Mouse (Mus musculus): ENCODE results near the gene Vsig8. TPM values are rescaled to one million over a fixed set of nuclear protein-coding genes. Genes with fewer than 3 reads are reported as not detected.
A peak's percentile ranks its signal among the peaks of the same experiment; 100 is the strongest.

The Vsig8 gene
- polyA plus RNA-seq, 1 experiment, result not detected

GRCm38 (mm10) chr1:172523699-172524101 is 32.0 kb upstream of the Vsig8 start:
- no peak overlapping the region for H3K4me3 ChIP-seq (replicated peaks; ENCODE audit: control insufficient read depth, low read depth, low read length)
- no peak overlapping the region for H3K27ac ChIP-seq (ENCODE audit: control insufficient read depth, insufficient read depth, low read depth, low read length, poor library complexity)
- no peak for TF ChIP-seq CTCF (IDR thresholded peaks at IDR 0.05; ENCODE audit: control insufficient read depth, insufficient read depth, low read length)
- 61% methylated on average over 12 of the region's 12 CpGs for WGBS
- peaks cover 4% of the 10 kb centered on the region; the same call in 1 of the 2 replicates for H3K4me1 ChIP-seq (ENCODE audit: control insufficient read depth, insufficient read depth, low read length)

DNA sequence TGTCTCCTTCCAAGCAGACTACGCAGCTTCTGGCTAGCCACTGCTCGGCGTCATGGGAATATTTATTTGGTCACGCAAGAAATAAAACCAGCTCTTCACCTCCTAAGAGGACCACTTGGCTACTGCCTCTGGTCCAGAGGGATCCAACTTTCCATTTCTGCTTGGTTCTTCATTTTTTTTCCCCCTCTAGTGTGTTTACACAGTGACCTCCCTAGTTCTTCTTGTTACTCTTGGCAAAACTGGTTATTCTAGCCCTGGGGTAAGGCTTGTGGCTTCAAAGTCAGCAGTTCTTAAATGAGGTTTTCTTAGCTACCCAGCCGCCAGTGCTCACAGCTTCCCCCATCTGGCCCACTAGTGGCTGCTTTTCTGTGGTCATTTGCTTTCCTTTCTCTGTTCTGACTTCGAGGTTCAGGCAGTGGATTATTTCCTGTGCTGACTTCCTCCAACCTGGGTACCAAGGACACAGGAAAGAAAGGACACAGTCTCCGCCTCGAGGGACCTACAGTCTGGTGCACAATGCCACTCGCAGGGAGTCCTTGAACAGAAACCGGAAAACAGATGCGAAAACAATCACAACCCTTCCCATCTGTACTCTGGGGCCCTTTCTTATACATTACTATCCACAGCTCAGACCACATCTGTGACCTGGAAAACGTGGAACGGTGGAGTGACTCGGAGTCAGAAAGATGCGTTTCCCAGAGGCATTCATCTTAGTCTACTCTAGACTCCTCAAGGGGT is 30.5 kb upstream of the Vsig8 start:
- Histone ChIP-seq H3K4me1 (ENCODE audit: control insufficient read depth, insufficient read depth, low read length) (peaks cover 4% of the 10 kb centered on the region; the same call in 1 of the 2 replicates), H3K27ac (ENCODE audit: control insufficient read depth, insufficient read depth, low read depth, low read length, poor library complexity) (no peak overlapping the region; the same call in 1 of the 2 replicates), H3K4me3 (replicated peaks; ENCODE audit: control insufficient read depth, low read depth, low read length) (peak overlapping the region; percentile 41)
- TF ChIP-seq CTCF (IDR thresholded peaks at IDR 0.05; ENCODE audit: control insufficient read depth, insufficient read depth, low read length) (peak; percentile 34; the same call in 1 of the 2 replicates), POLR2A (IDR thresholded peaks at IDR 0.05; ENCODE audit: borderline replicate concordance, control insufficient read depth, low read depth, low read length) (no peak)
- WGBS, result 4% methylated on average over 15 of the region's 15 CpGs

- H3K4me3 ChIP-seq (replicated peaks; ENCODE audit: control insufficient read depth, low read depth, low read length), result no peak overlapping the region
- no peak for TF ChIP-seq CTCF (IDR thresholded peaks at IDR 0.05; ENCODE audit: control insufficient read depth, insufficient read depth, low read length)
- TF ChIP-seq POLR2A (IDR thresholded peaks at IDR 0.05; ENCODE audit: borderline replicate concordance, control insufficient read depth, low read depth, low read length), result no peak
- 6% methylated on average over 7 of the region's 7 CpGs for WGBS
- H3K27ac ChIP-seq (ENCODE audit: control insufficient read depth, insufficient read depth, low read depth, low read length, poor library complexity), result peak overlapping the region; percentile 10; the same call in 1 of the 2 replicates
- H3K4me1 ChIP-seq (ENCODE audit: control insufficient read depth, insufficient read depth, low read length), result peaks cover 8% of the 10 kb centered on the region; the same call in 1 of the 2 replicates
These were observed 29.8 kb upstream of the Vsig8 start for GRCm38 (mm10) chr1:172525971-172526370.

- Histone ChIP-seq H3K4me3 (replicated peaks; ENCODE audit: control insufficient read depth, low read depth, low read length) (peak overlapping the region; percentile 7), H3K4me1 (ENCODE audit: control insufficient read depth, insufficient read depth, low read length) (peaks cover 6% of the 10 kb centered on the region; the same call in 1 of the 2 replicates), H3K27ac (ENCODE audit: control insufficient read depth, insufficient read depth, low read depth, low read length, poor library complexity) (peak overlapping the region; percentile 61; the same call in 1 of the 2 replicates)
- WGBS, result 2% methylated on average over 23 of the region's 23 CpGs
- TF ChIP-seq CTCF (IDR thresholded peaks at IDR 0.05; ENCODE audit: control insufficient read depth, insufficient read depth, low read length), result no peak
- TF ChIP-seq POLR2A (IDR thresholded peaks at IDR 0.05; ENCODE audit: borderline replicate concordance, control insufficient read depth, low read depth, low read length), result no peak
These were observed 29.2 kb upstream of the Vsig8 start for GRCm38 (mm10) chr1:172526380-172527081.

GRCm38 (mm10) chr1:172527431-172527830 is 28.3 kb upstream of the Vsig8 start:
- H3K4me3 ChIP-seq (replicated peaks; ENCODE audit: control insufficient read depth, low read depth, low read length), result no peak overlapping the region
- H3K27ac ChIP-seq (ENCODE audit: control insufficient read depth, insufficient read depth, low read depth, low read length, poor library complexity), result no peak overlapping the region
- no peak for TF ChIP-seq POLR2A (IDR thresholded peaks at IDR 0.05; ENCODE audit: borderline replicate concordance, control insufficient read depth, low read depth, low read length)
- TF ChIP-seq CTCF (IDR thresholded peaks at IDR 0.05; ENCODE audit: control insufficient read depth, insufficient read depth, low read length), result no peak
- H3K4me1 ChIP-seq (ENCODE audit: control insufficient read depth, insufficient read depth, low read length), result peaks cover 6% of the 10 kb centered on the region; the same call in 1 of the 2 replicates
- 83% methylated on average over 10 of the region's 10 CpGs for WGBS

- Histone ChIP-seq H3K4me1 (ENCODE audit: control insufficient read depth, insufficient read depth, low read length) (peaks cover 6% of the 10 kb centered on the region; the same call in 1 of the 2 replicates), H3K4me3 (replicated peaks; ENCODE audit: control insufficient read depth, low read depth, low read length) (no peak overlapping the region), H3K27ac (ENCODE audit: control insufficient read depth, insufficient read depth, low read depth, low read length, poor library complexity) (no peak overlapping the region)
- TF ChIP-seq CTCF (IDR thresholded peaks at IDR 0.05; ENCODE audit: control insufficient read depth, insufficient read depth, low read length) (peak; percentile 100), POLR2A (IDR thresholded peaks at IDR 0.05; ENCODE audit: borderline replicate concordance, control insufficient read depth, low read depth, low read length) (no peak)
- 6% methylated on average over 7 of the region's 7 CpGs for WGBS
These were observed 27.0 kb upstream of the Vsig8 start for GRCm38 (mm10) chr1:172528701-172529100.

- 32% methylated on average over 8 of the region's 8 CpGs for WGBS
- Histone ChIP-seq H3K4me3 (replicated peaks; ENCODE audit: control insufficient read depth, low read depth, low read length) (no peak overlapping the region), H3K4me1 (ENCODE audit: control insufficient read depth, insufficient read depth, low read length) (peaks cover 5% of the 10 kb centered on the region; the same call in 1 of the 2 replicates), H3K27ac (ENCODE audit: control insufficient read depth, insufficient read depth, low read depth, low read length, poor library complexity) (peak overlapping the region; percentile 33; the same call in 1 of the 2 replicates)
- TF ChIP-seq POLR2A (IDR thresholded peaks at IDR 0.05; ENCODE audit: borderline replicate concordance, control insufficient read depth, low read depth, low read length) (no peak), CTCF (IDR thresholded peaks at IDR 0.05; ENCODE audit: control insufficient read depth, insufficient read depth, low read length) (no peak)
These were observed 25.1 kb upstream of the Vsig8 start for GRCm38 (mm10) chr1:172530544-172531220.

DNA sequence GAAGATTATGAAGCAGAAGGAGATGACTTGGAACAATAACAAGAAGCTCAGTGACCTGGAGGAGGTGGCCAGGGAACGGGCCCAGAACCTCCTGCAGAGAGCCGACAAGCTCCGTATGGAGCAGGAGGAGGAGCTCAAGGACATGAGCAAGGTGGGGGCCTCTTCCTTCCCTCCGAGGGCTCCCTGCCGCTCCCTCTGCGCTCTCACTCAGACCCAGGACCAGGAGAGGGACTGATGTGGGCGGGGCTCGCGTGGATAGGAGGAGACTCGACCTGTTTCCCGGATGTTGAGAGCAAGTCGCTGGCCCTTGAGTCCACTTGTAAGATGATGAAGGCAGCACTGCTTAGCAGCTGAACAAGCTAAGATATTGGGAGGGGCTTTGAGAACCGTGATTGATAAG is 23.2 kb upstream of the Vsig8 start:
- H3K27ac ChIP-seq (ENCODE audit: control insufficient read depth, insufficient read depth, low read depth, low read length, poor library complexity), result no peak overlapping the region
- no peak overlapping the region for H3K4me3 ChIP-seq (replicated peaks; ENCODE audit: control insufficient read depth, low read depth, low read length)

More for the DNA sequence above, 23.2 kb upstream of the Vsig8 start:
- peaks cover 4% of the 10 kb centered on the region; the same call in 1 of the 2 replicates for H3K4me1 ChIP-seq (ENCODE audit: control insufficient read depth, insufficient read depth, low read length)
- TF ChIP-seq CTCF (IDR thresholded peaks at IDR 0.05; ENCODE audit: control insufficient read depth, insufficient read depth, low read length), result no peak
- no peak for TF ChIP-seq POLR2A (IDR thresholded peaks at IDR 0.05; ENCODE audit: borderline replicate concordance, control insufficient read depth, low read depth, low read length)
- WGBS, result 40% methylated on average over 13 of the region's 13 CpGs

Data from bone marrow, adult 2 months (tissue).